Mouse (Mus musculus) liver, postnatal 0 days (tissue): Measurements from ENCODE around the gene Zfp654. TPM values are rescaled to one million over a fixed set of nuclear protein-coding genes. Genes with fewer than 3 reads are reported as not detected.

Source experiments
- ATAC-seq: fragments of 200-750 bp; cut with Nextera tagmentation; 2 replicates; pipeline ENCODE4 v1.8.0; 2017; ENCODE audit warnings: mild to moderate bottlenecking, moderate library complexity
- DNase-seq: peaks from one replicate; pipeline ENCODE4 v3.0.0-alpha.2; 2016
- H3K27ac ChIP-seq: fragments of 300-500 bp; sonication (generic); 2 replicates; pipeline ENCODE4 v1.5.1; 2014; ENCODE audit warnings: antibody characterized with exemption, moderate library complexity, mild to moderate bottlenecking, low read depth
- H3K27me3 ChIP-seq: fragments of 300-500 bp; sonication (generic); 2 replicates; pipeline ENCODE4 v1.6.1; 2014; ENCODE audit warnings: low read length, control low read depth, mixed read lengths; ENCODE audit not compliant: insufficient read depth
- H3K36me3 ChIP-seq: fragments of 300-500 bp; sonication (generic); replicated peaks from 2 replicates; pipeline ENCODE4 v1.6.1; 2014; ENCODE audit warnings: mild to moderate bottlenecking, control low read depth, low read length, moderate library complexity, mixed read lengths; ENCODE audit not compliant: insufficient read depth
- H3K4me1 ChIP-seq: fragments of 300-500 bp; sonication (generic); 2 replicates; pipeline ENCODE4 v1.6.1; 2014; ENCODE audit warnings: antibody characterized with exemption, mild to moderate bottlenecking, control low read depth; ENCODE audit not compliant: insufficient read depth
- H3K4me2 ChIP-seq: fragments of 300-500 bp; sonication (generic); 2 replicates; pipeline ENCODE4 v1.6.1; 2014; ENCODE audit warnings: low read depth, mild to moderate bottlenecking, low read length, moderate library complexity, mixed read lengths
- H3K4me3 ChIP-seq: fragments of 300-500 bp; sonication (generic); 2 replicates; pipeline ENCODE4 v1.5.1; 2014; ENCODE audit warnings: low read depth, low read length
- H3K9ac ChIP-seq: fragments of 300-500 bp; sonication (generic); replicated peaks from 2 replicates; pipeline ENCODE4 v1.6.1; 2014; ENCODE audit warnings: mild to moderate bottlenecking, moderate library complexity
- H3K9me3 ChIP-seq: fragments of 300-500 bp; sonication (generic); 2 replicates; pipeline ENCODE4 v1.6.1; 2016; ENCODE audit warnings: mild to moderate bottlenecking, control low read depth, low read length, mixed read lengths
- CTCF ChIP-seq: sonication (generic); IDR thresholded peaks from 2 replicates; pipeline ENCODE4 v1.5.1; 2016; ENCODE audit warnings: antibody characterized with exemption, low read depth
- EP300 ChIP-seq: IDR thresholded peaks from 2 replicates; pipeline ENCODE4 v1.6.1; 2016; ENCODE audit warnings: antibody characterized with exemption, low read depth, mild to moderate bottlenecking
- WGBS: fragments of 180-500 bp; shearing (Covaris S2); extraction: QIAGEN DNeasy Blood & Tissue Kit; methylation state at CpG from one replicate; pipeline ENCODE4 v1.1.7; 2014; ENCODE audit not compliant: insufficient replicate concordance; 5-methylcytosine and 5-hydroxymethylcytosine counted together
- polyA plus RNA-seq: library from polyadenylated mRNA; unstranded; fragments of >200 nt; fragmentation: Nextera tagmentation; extraction: Ambion mirVana; gene quantifications from 2 replicates; pipeline ENCODE4 v1.2.1, GENCODE M21; 2015

Gene Zfp654
- polyA plus RNA-seq, 1 experiment from 2014 or later: 2.1 TPM

- 86% methylated on average over 8 of the region's 8 CpGs for WGBS
- no peak overlapping the region for H3K9ac ChIP-seq
- H3K4me1 ChIP-seq: peaks cover 4% of the 10 kb centered on the region
- no peak for ATAC-seq
- H3K9me3 ChIP-seq: peaks cover 9% of the 10 kb centered on the region
- no peak overlapping the region for H3K4me2 ChIP-seq
- no peak for TF ChIP-seq EP300
- TF ChIP-seq CTCF: no peak
- DNase-seq: no peak
- H3K27me3 ChIP-seq: no peaks in the 10 kb centered on the region
- H3K36me3 ChIP-seq: peaks cover 20% of the 10 kb centered on the region
- H3K27ac ChIP-seq: no peak overlapping the region
- H3K4me3 ChIP-seq: no peak overlapping the region
These were observed 84.7 kb downstream of the Zfp654 start for GRCm38 (mm10) chr16:64766696-64767300.

- H3K36me3 ChIP-seq: peaks cover 11% of the 10 kb centered on the region
- H3K4me3 ChIP-seq: no peak overlapping the region
- no peaks in the 10 kb centered on the region for H3K4me1 ChIP-seq
- no peak overlapping the region for H3K27ac ChIP-seq
- H3K4me2 ChIP-seq: no peak overlapping the region
- H3K9ac ChIP-seq: no peak overlapping the region
- ATAC-seq (no peak), DNase-seq (no peak)
- TF ChIP-seq EP300 (no peak), CTCF (no peak)
- peaks cover 9% of the 10 kb centered on the region for H3K9me3 ChIP-seq
- H3K27me3 ChIP-seq: no peaks in the 10 kb centered on the region
- WGBS: 25% methylated on average over 1 of the region's 1 CpGs
These were observed 92.2 kb downstream of the Zfp654 start for GRCm38 (mm10) chr16:64759245-64759626.

GRCm38 (mm10) chr16:64758561-64759244 lies 92.7 kb downstream of the Zfp654 start:
- no peak for TF ChIP-seq CTCF
- TF ChIP-seq EP300: peak; percentile 19; the same call in 1 of the 2 replicates
- peak; percentile 49 for ATAC-seq
- H3K4me3 ChIP-seq: no peak overlapping the region
- peaks cover 9% of the 10 kb centered on the region for H3K9me3 ChIP-seq
- no peak for DNase-seq
- H3K27ac ChIP-seq: no peak overlapping the region
- WGBS: 20% methylated on average over 6 of the region's 6 CpGs
- H3K4me2 ChIP-seq: no peak overlapping the region
- no peaks in the 10 kb centered on the region for H3K27me3 ChIP-seq
- H3K9ac ChIP-seq: no peak overlapping the region
- H3K4me1 ChIP-seq: no peaks in the 10 kb centered on the region
- H3K36me3 ChIP-seq: peaks cover 10% of the 10 kb centered on the region

- Histone ChIP-seq H3K9ac (no peak overlapping the region), H3K4me1 (no peaks in the 10 kb centered on the region), H3K9me3 (peaks cover under 1% of the 10 kb centered on the region), H3K4me3 (no peak overlapping the region), H3K27ac (no peak overlapping the region), H3K4me2 (no peak overlapping the region), H3K27me3 (no peaks in the 10 kb centered on the region), H3K36me3 (peaks cover 2% of the 10 kb centered on the region; the same call in 1 of the 2 replicates)
- 77% methylated on average over 7 of the region's 7 CpGs for WGBS
- DNase-seq (no peak), ATAC-seq (no peak)
- TF ChIP-seq EP300: no peak
- no peak for TF ChIP-seq CTCF
These were observed 93.6 kb downstream of the Zfp654 start for GRCm38 (mm10) chr16:64757666-64758400.

- H3K27ac ChIP-seq: no peak overlapping the region
- DNase-seq: no peak
- ATAC-seq: no peak
- no peak overlapping the region for H3K4me2 ChIP-seq
- 32% methylated on average over 6 of the region's 6 CpGs for WGBS
- H3K36me3 ChIP-seq: no peaks in the 10 kb centered on the region
- TF ChIP-seq CTCF (no peak), EP300 (no peak)
- H3K4me3 ChIP-seq: no peak overlapping the region
- no peaks in the 10 kb centered on the region for H3K27me3 ChIP-seq
- H3K9me3 ChIP-seq: no peaks in the 10 kb centered on the region
- H3K4me1 ChIP-seq: no peaks in the 10 kb centered on the region
- no peak overlapping the region for H3K9ac ChIP-seq
These were observed 95.1 kb downstream of the Zfp654 start for GRCm38 (mm10) chr16:64756321-64756720.

- no peaks in the 10 kb centered on the region for H3K27me3 ChIP-seq
- no peaks in the 10 kb centered on the region for H3K4me1 ChIP-seq
- H3K4me3 ChIP-seq: no peak overlapping the region
- TF ChIP-seq CTCF (peak; percentile 64), EP300 (no peak)
- H3K36me3 ChIP-seq: no peaks in the 10 kb centered on the region
- no peak overlapping the region for H3K9ac ChIP-seq
- no peak overlapping the region for H3K27ac ChIP-seq
- no peaks in the 10 kb centered on the region for H3K9me3 ChIP-seq
- H3K4me2 ChIP-seq: no peak overlapping the region
- no peak for ATAC-seq
- DNase-seq: no peak
- 38% methylated on average over 3 of the region's 3 CpGs for WGBS
These were observed 96.7 kb downstream of the Zfp654 start for GRCm38 (mm10) chr16:64754743-64755139.
